Mouse (Mus musculus): ENCODE measurements around the gene Apln. TPM values are rescaled to one million over a fixed set of nuclear protein-coding genes. Genes with fewer than 3 reads are reported as not detected.

Apln gene
- total RNA-seq (2017) = 0.32 and 0.78 TPM in 2 replicates

DNA sequence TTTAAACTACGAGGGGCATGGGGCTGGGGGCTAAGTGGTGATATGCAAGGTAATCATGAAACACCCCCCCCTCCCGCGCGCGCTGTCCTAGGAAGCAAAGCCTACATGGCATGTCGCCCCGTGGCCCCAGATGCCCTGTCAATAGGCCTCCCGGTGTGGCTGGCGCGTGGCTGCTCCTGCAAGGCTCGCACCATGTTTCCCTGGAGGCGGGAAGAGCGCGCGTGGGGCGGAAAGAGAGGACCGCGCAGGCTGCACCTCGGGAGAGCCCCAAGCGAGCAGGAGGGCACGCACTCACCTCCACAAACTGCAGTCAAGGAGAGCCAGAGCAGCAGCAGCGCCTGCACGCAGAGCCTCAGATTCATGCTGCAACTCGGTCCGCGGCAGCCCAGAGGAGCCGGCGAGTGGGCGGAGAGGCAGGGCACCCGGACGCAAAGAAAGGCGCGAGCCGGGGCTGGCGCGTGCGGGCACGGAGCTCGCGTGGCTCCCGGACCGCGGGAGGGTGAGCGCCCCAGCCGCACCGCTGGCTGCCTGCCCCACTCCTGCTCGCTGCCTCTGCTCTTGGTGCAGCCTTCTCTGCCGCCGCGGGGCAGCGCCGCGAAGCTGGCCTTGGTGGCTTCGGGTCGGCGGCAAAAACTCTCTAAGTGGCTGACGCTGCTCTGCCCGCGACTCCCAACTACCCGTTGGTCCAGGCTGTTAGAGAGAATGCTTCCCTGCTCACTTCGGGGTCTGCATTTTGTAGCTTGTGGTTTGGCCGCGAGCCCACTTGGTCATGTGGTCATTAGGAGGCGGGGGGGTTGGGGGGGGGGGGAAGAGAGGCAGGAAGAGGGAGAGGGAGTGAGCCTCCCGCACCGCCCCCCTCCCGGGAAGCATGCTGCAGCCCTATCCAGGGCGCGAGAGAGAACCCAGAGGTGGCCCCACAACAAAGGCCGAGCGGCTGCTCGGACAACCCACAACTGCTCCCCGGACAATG is at the start of gene Apln:
TSS of gene Apln (minus strand) at position 710 of the 970 bp plus-strand sequence.
- peak; percentile 53 for ATAC-seq (replicated peaks; ENCODE audit: low read depth, poor library complexity, severe bottlenecking)

DNA sequence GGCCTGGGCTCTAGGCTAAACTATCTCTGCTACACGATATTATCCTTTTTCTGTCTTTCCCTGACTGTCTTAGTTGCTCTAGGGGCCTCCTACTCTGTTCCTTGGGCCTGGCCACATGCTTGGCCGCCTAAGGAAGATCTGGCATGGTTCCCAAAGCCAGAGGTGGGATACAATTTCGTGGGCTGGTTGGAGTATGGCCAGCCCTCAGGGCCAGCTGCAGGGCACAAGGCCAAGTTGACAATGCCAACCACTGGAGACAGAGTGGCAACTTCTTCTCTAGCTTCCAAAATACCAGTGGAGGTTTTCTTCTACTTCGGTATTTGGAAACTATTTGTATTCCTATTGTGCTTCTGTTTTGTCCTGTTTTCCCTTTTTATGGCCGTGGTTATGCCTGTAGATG is 47.7 kb upstream of the Apln start:
- ATAC-seq (replicated peaks; ENCODE audit: low read depth, poor library complexity, severe bottlenecking) = no peak

- no peak for ATAC-seq (replicated peaks; ENCODE audit: low read depth, poor library complexity, severe bottlenecking)
Measured at GRCm38 (mm10) chrX:48076806-48077425, 42.3 kb upstream of the Apln start.

- no peak for ATAC-seq (replicated peaks; ENCODE audit: low read depth, poor library complexity, severe bottlenecking)
Measured at GRCm38 (mm10) chrX:48074691-48075090, 40.0 kb upstream of the Apln start.

GRCm38 (mm10) chrX:48072401-48072800 is 37.7 kb upstream of the Apln start:
- ATAC-seq (replicated peaks; ENCODE audit: low read depth, poor library complexity, severe bottlenecking) = no peak

- ATAC-seq (replicated peaks; ENCODE audit: low read depth, poor library complexity, severe bottlenecking) = no peak
Measured at GRCm38 (mm10) chrX:48071961-48072360, 37.3 kb upstream of the Apln start.

DNA sequence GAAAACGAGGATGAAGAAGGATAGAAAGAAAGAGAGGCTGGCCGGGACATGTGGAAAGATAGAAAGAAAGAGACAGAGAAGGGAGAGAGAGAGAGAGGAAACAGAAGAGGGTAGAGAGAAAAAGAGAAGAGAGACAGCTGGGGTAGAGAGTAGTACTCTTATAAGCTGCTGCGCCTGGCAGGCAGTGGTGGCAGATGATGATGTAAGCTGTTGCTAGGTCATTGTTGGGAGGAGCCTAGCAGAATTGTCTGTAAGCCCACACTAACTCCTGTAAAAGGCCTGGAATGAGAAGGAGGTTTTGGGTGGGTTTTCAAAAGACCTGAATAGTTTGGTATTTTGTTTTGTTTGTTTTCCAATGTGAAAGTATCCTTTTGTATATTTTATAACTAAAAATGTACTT is 32.2 kb upstream of the Apln start:
- ATAC-seq (replicated peaks; ENCODE audit: low read depth, poor library complexity, severe bottlenecking) = peak; percentile 63; the same call in 1 of the 2 replicates

- ATAC-seq (replicated peaks; ENCODE audit: low read depth, poor library complexity, severe bottlenecking) = no peak
Measured at GRCm38 (mm10) chrX:48064166-48064853, 29.7 kb upstream of the Apln start.

DNA sequence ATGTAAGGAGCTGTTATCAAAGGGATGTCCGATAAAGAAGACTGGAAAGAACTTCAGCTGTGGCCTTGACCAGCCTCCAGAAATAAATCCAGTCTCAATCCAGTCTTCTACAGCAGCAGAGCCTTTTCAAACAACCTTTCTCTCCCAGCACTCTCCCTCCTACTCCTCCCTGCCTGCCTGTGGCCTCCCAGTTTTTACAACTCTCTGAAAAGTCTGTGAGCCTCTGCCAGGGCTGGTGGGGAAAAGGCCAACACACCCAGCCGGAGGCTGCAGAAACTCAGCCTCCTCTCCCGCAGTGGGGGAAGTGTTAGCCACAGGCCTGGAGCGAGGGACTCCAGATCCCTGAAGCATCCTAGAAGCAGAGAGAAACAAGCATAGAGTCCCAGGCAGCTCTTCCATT is 27.8 kb upstream of the Apln start:
- no peak for ATAC-seq (replicated peaks; ENCODE audit: low read depth, poor library complexity, severe bottlenecking)

DNA sequence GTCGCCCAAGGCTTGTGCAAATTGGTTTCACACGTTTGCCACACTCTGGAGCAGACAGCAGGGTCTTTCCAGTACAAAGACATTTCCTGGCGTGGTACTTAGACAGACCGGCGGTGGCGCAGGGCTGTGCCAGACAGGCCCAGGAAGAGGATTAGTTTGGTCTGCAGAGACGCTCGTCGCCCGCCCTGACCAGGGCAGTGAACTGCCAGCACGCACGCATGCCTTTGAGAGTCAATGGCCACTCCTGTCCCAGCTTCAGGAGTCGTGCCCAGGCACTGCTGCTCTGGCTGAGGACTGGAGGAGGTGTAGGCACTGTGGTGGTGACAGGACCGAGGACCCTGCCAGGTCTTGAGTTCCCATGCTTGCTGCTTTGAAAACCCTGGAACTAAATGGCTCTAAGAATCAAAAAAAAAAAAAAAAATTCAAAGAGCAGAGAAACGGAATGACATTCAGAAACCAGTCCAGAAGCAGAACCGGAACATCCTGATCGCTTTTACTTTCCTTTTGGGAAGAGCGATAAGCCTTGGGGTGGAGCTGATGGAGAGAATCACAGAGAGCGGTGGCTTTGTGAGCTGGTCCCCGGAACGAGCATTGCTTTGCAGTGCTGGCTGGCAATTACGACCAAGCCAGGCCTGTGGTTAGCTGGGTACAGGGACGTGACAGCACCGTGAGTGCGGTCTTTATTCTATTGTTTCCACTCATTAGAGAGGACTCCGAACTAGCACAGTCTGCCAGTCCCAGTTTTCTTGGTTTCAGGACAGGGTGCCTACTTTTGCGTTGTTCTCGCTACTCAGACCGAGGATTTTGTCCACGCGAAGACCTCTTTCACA is 19.7 kb upstream of the Apln start:
- ATAC-seq (replicated peaks; ENCODE audit: low read depth, poor library complexity, severe bottlenecking) = peak; percentile 95

DNA sequence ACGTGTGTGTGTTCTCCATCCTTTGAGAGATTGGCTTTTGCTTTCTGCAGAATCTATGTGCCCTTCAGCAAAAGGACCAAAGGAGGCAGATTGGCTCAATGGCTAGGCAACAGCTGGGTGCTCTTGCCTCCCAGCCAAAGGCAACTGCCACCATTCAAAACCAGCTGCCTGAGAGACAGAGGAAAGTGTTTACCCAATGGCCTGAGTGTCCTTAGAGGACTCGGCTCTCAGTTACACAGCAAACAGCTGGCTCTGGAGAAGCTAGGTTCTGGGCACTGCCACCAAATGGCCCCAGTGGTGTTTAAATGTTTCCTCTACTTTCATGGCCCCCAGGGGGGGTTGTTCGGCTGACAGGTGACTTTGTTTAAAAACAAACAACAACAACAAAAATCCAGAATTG is 19.1 kb upstream of the Apln start:
- ATAC-seq (replicated peaks; ENCODE audit: low read depth, poor library complexity, severe bottlenecking) = no peak

GRCm38 (mm10) chrX:48046315-48046714 is 11.7 kb upstream of the Apln start:
- no peak for ATAC-seq (replicated peaks; ENCODE audit: low read depth, poor library complexity, severe bottlenecking)

DNA sequence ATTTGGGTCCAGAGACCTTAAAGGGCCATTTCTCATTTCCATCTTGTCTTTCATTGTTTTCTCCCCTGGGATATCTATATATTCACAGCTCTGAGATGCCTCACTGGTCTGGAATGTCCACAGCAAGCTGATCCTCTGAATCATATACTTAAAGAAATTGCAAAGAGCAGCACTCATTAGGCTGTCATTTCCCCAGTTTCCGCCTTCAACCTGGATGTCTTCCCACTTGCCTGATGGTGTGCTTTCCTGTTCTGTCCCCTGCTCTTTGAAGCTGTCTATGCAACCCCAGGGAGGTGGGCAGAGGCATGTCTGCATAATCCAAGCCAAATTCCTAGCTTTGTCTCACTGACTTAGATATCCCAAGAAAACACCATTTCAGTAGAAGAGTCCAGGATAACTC is 9.6 kb upstream of the Apln start:
- ATAC-seq (replicated peaks; ENCODE audit: low read depth, poor library complexity, severe bottlenecking) = no peak

GRCm38 (mm10) chrX:48042748-48043147 is 8.1 kb upstream of the Apln start:
- no peak for ATAC-seq (replicated peaks; ENCODE audit: low read depth, poor library complexity, severe bottlenecking)

- ATAC-seq (replicated peaks; ENCODE audit: low read depth, poor library complexity, severe bottlenecking) = no peak
Measured at GRCm38 (mm10) chrX:48040379-48040778, 5.7 kb upstream of the Apln start.

DNA sequence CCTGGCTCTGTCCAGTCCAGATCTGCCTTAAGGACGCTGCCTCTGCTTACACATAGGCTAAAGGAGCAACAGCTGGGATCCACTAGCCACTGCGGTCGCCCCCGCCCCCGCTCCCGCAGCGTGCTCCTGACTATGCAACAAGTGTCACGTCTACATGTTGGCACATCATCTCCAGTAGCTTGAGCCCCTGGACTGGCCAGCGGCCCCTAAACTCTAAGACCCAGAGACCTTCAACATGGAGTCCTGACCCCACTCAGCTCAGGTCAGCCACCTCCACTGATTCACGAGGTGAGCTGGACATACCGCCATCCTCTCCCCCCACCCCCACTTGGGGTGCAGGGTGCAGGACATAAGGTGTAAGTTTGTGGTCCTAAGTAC is 898 bp downstream of the Apln start:
- ATAC-seq (replicated peaks; ENCODE audit: low read depth, poor library complexity, severe bottlenecking) = peak; percentile 43; the same call in 1 of the 2 replicates

DNA sequence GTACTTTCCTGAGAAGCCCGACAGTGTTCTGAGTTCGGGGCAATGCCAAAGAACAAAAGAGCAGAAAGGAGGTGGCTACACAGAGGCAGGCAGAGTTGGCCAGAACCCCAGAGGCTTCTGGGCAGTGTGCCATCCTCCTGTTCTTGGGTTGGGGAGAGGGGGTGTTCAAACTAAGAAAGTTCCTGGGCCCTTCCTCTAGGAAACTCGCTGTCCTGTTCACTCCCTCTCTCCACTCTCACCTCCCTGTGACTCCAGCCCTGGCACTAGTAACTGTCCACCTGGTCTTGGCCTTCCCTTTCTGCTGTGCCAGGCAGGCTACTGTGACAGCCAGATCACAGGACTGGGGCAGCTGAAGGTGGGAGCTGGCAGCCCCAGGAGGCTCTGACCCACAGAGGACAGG is 1.6 kb downstream of the Apln start:
- ATAC-seq (replicated peaks; ENCODE audit: low read depth, poor library complexity, severe bottlenecking) = no peak

- no peak for ATAC-seq (replicated peaks; ENCODE audit: low read depth, poor library complexity, severe bottlenecking)
Measured at GRCm38 (mm10) chrX:48031866-48032265, 2.8 kb downstream of the Apln start.

GRCm38 (mm10) chrX:48030593-48030992 is 4.1 kb downstream of the Apln start:
- ATAC-seq (replicated peaks; ENCODE audit: low read depth, poor library complexity, severe bottlenecking) = no peak

DNA sequence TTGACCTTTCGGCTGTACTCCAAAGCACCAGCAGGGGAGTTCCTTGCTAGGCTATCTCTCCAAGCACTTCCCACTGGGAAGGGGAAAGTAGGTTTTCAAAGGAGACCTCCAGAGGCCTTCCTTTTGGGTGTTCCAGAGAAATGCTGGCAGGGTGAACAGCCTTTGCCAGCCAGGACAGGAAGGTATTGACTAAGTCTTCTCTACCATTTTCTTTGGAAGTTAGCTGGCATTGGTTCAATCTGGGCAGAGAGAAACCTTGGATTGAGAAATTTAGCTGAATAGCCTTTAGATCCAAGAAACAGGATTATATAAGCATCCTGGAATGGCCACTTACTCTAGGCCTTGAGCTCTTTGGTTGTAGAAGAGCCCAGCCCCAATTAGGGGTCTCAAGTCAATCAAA is 11.8 kb downstream of the Apln start:
- ATAC-seq (replicated peaks; ENCODE audit: low read depth, poor library complexity, severe bottlenecking) = no peak
